Mouse (Mus musculus) megakaryocyte-erythroid progenitor cell, adult 5-6 weeks (primary cell): ENCODE measurements around the gene Nkd1. TPM values are rescaled to one million over a fixed set of nuclear protein-coding genes. Genes with fewer than 3 reads are reported as not detected.

Experiments used
- ATAC-seq: replicated peaks from 2 replicates; pipeline ENCODE4 v1.8.0; 2016; ENCODE audit warnings: mild to moderate bottlenecking, inconsistent platforms; ENCODE audit not compliant: severe bottlenecking, poor library complexity, low FRiP score, low TSS enrichment
- total RNA-seq, 2 experiments: library from RNA; stranded (forward) in 1 of 2; stranded (reverse) in 1 of 2; fragments of 200-1000, 215-1000 nt in 1 of 2; fragments of >200 nt in 1 of 2; fragmentation: Nextera tagmentation in 1 of 2; gene quantifications; 2 replicates each; pipeline ENCODE4 v1.2.3; 2014 to 2017

The Nkd1 gene
- total RNA-seq, 2 experiments from 2014 or later, result not detected

GRCm38 (mm10) chr8:88537081-88537480, 15.9 kb downstream of the Nkd1 start:
- ATAC-seq, result no peak

GRCm38 (mm10) chr8:88537998-88538975, 17.1 kb downstream of the Nkd1 start:
- no peak for ATAC-seq

GRCm38 (mm10) chr8:88538976-88539371, 17.8 kb downstream of the Nkd1 start:
- ATAC-seq, result no peak

GRCm38 (mm10) chr8:88539963-88540362, 18.8 kb downstream of the Nkd1 start:
- no peak for ATAC-seq

GRCm38 (mm10) chr8:88542596-88543213, 21.6 kb downstream of the Nkd1 start:
- no peak for ATAC-seq

GRCm38 (mm10) chr8:88544677-88545076, 23.5 kb downstream of the Nkd1 start:
- no peak for ATAC-seq

GRCm38 (mm10) chr8:88545441-88545840, 24.3 kb downstream of the Nkd1 start:
- ATAC-seq, result no peak

GRCm38 (mm10) chr8:88546032-88546732, 25.0 kb downstream of the Nkd1 start:
- ATAC-seq, result no peak

- no peak for ATAC-seq
Measured at GRCm38 (mm10) chr8:88555669-88556068, 34.5 kb downstream of the Nkd1 start.

GRCm38 (mm10) chr8:88559985-88560473, 38.9 kb downstream of the Nkd1 start:
- ATAC-seq, result no peak

GRCm38 (mm10) chr8:88561402-88561801, 40.2 kb downstream of the Nkd1 start:
- no peak for ATAC-seq

- ATAC-seq, result no peak
Measured at GRCm38 (mm10) chr8:88564256-88564903, 43.2 kb downstream of the Nkd1 start.

- ATAC-seq, result no peak
Measured at GRCm38 (mm10) chr8:88566119-88566518, 45.0 kb downstream of the Nkd1 start.

- ATAC-seq, result 0 out of 2 replicates have a peak, but pooled peaks have one; percentile 22
Measured at GRCm38 (mm10) chr8:88567314-88568121, 46.4 kb downstream of the Nkd1 start.

- no peak for ATAC-seq
Measured at GRCm38 (mm10) chr8:88568211-88568610, 47.1 kb downstream of the Nkd1 start.

GRCm38 (mm10) chr8:88569366-88569765, 48.2 kb downstream of the Nkd1 start:
- ATAC-seq, result no peak

GRCm38 (mm10) chr8:88570293-88570998, 49.3 kb downstream of the Nkd1 start:
- no peak for ATAC-seq
